Mouse (Mus musculus): ENCODE measurements around the gene Wdr74. TPM values are rescaled to one million over a fixed set of nuclear protein-coding genes. Genes with fewer than 3 reads are reported as not detected.

The Wdr74 gene
- polyA plus RNA-seq, 1 experiment = 57.3 TPM

- no peak for TF ChIP-seq POLR2A (IDR thresholded peaks at IDR 0.05; ENCODE audit: borderline replicate concordance, extremely low read depth, insufficient read depth, insufficient read length, poor library complexity, severe bottlenecking)
- DNase-seq (ENCODE audit: low read depth) = no peak
Measured at GRCm38 (mm10) chr19:8757471-8757998, 21.9 kb downstream of the Wdr74 start.

- no peak for DNase-seq (ENCODE audit: low read depth)
Measured at GRCm38 (mm10) chr19:8758899-8759298, 23.3 kb downstream of the Wdr74 start.

GRCm38 (mm10) chr19:8760757-8761156 is 25.1 kb downstream of the Wdr74 start:
- TF ChIP-seq CTCF (IDR thresholded peaks at IDR 0.05; ENCODE audit: borderline replicate concordance, extremely low read depth, insufficient read depth, insufficient read length) (no peak), POLR2A (IDR thresholded peaks at IDR 0.05; ENCODE audit: borderline replicate concordance, extremely low read depth, insufficient read depth, insufficient read length, poor library complexity, severe bottlenecking) (no peak)
- no peak for DNase-seq (ENCODE audit: low read depth)

More at GRCm38 (mm10) chr19:8758899-8759298, 23.3 kb downstream of the Wdr74 start:
- TF ChIP-seq CTCF (IDR thresholded peaks at IDR 0.05; ENCODE audit: borderline replicate concordance, extremely low read depth, insufficient read depth, insufficient read length) (no peak), POLR2A (IDR thresholded peaks at IDR 0.05; ENCODE audit: borderline replicate concordance, extremely low read depth, insufficient read depth, insufficient read length, poor library complexity, severe bottlenecking) (no peak)

- DNase-seq (ENCODE audit: low read depth) = no peak
- TF ChIP-seq POLR2A (IDR thresholded peaks at IDR 0.05; ENCODE audit: borderline replicate concordance, extremely low read depth, insufficient read depth, insufficient read length, poor library complexity, severe bottlenecking) (no peak), CTCF (IDR thresholded peaks at IDR 0.05; ENCODE audit: borderline replicate concordance, extremely low read depth, insufficient read depth, insufficient read length) (no peak)
Measured at GRCm38 (mm10) chr19:8763276-8763675, 27.6 kb downstream of the Wdr74 start.

- TF ChIP-seq POLR2A (IDR thresholded peaks at IDR 0.05; ENCODE audit: borderline replicate concordance, extremely low read depth, insufficient read depth, insufficient read length, poor library complexity, severe bottlenecking) = no peak
- TF ChIP-seq CTCF (IDR thresholded peaks at IDR 0.05; ENCODE audit: borderline replicate concordance, extremely low read depth, insufficient read depth, insufficient read length) = no peak
- no peak for DNase-seq (ENCODE audit: low read depth)
Measured at GRCm38 (mm10) chr19:8765562-8765961, 29.9 kb downstream of the Wdr74 start.

- peak; percentile 85; the same call in 1 of the 2 replicates for TF ChIP-seq POLR2A (IDR thresholded peaks at IDR 0.05; ENCODE audit: borderline replicate concordance, extremely low read depth, insufficient read depth, insufficient read length, poor library complexity, severe bottlenecking)
- TF ChIP-seq CTCF (IDR thresholded peaks at IDR 0.05; ENCODE audit: borderline replicate concordance, extremely low read depth, insufficient read depth, insufficient read length) = no peak
- peak; percentile 89 for DNase-seq (ENCODE audit: low read depth)
Measured at GRCm38 (mm10) chr19:8770567-8771270, 35.1 kb downstream of the Wdr74 start, which contains the start of gene Tmem223. TSS of gene Tmem223 (plus strand) at chr19:8770996.

GRCm38 (mm10) chr19:8772996-8773395 is 37.4 kb downstream of the Wdr74 start:
- no peak for DNase-seq (ENCODE audit: low read depth)
- TF ChIP-seq CTCF (IDR thresholded peaks at IDR 0.05; ENCODE audit: borderline replicate concordance, extremely low read depth, insufficient read depth, insufficient read length) = no peak
- TF ChIP-seq POLR2A (IDR thresholded peaks at IDR 0.05; ENCODE audit: borderline replicate concordance, extremely low read depth, insufficient read depth, insufficient read length, poor library complexity, severe bottlenecking) = no peak

- TF ChIP-seq POLR2A (IDR thresholded peaks at IDR 0.05; ENCODE audit: borderline replicate concordance, extremely low read depth, insufficient read depth, insufficient read length, poor library complexity, severe bottlenecking) (no peak), CTCF (IDR thresholded peaks at IDR 0.05; ENCODE audit: borderline replicate concordance, extremely low read depth, insufficient read depth, insufficient read length) (no peak)
- no peak for DNase-seq (ENCODE audit: low read depth)
Measured at GRCm38 (mm10) chr19:8773409-8773808, 37.8 kb downstream of the Wdr74 start.

GRCm38 (mm10) chr19:8774086-8774835 is 38.6 kb downstream of the Wdr74 start, which contains the start of gene Tmem179b:
TSS of gene Tmem179b (minus strand) at chr19:8774467.
- no peak for TF ChIP-seq CTCF (IDR thresholded peaks at IDR 0.05; ENCODE audit: borderline replicate concordance, extremely low read depth, insufficient read depth, insufficient read length)
- TF ChIP-seq POLR2A (IDR thresholded peaks at IDR 0.05; ENCODE audit: borderline replicate concordance, extremely low read depth, insufficient read depth, insufficient read length, poor library complexity, severe bottlenecking) = peak; percentile 82; the same call in 1 of the 2 replicates
- DNase-seq (ENCODE audit: low read depth) = peak; percentile 97

GRCm38 (mm10) chr19:8774951-8775421 is 39.4 kb downstream of the Wdr74 start:
- TF ChIP-seq CTCF (IDR thresholded peaks at IDR 0.05; ENCODE audit: borderline replicate concordance, extremely low read depth, insufficient read depth, insufficient read length) = no peak
- DNase-seq (ENCODE audit: low read depth) = peak; percentile 14

- peak; percentile 99 for DNase-seq (ENCODE audit: low read depth)
- TF ChIP-seq CTCF (IDR thresholded peaks at IDR 0.05; ENCODE audit: borderline replicate concordance, extremely low read depth, insufficient read depth, insufficient read length) (peak; percentile 55; the same call in 1 of the 2 replicates), POLR2A (IDR thresholded peaks at IDR 0.05; ENCODE audit: borderline replicate concordance, extremely low read depth, insufficient read depth, insufficient read length, poor library complexity, severe bottlenecking) (0 out of 2 replicates have a peak, but pooled peaks have one; percentile 6)
Measured at GRCm38 (mm10) chr19:8786008-8786781, 50.6 kb downstream of the Wdr74 start, which contains the start of gene Taf6l. TSS of gene Taf6l (minus strand) at chr19:8786417.
